Mouse (Mus musculus) MEL (cell line): ENCODE measurements at regions not wholly inside any gene's neighbourhood (a gene's known extent, or its start where the extent isn't known, plus 50 kb on each side); places are given as distances from the start of the nearest gene placed in this dataset.

Experiments used
- CTCF ChIP-seq, 3 experiments: IDR thresholded peaks in 2 of 3; conservative IDR thresholded peaks in 1 of 3; 2 replicates each; pipeline ENCODE4 v1.5.1; 2011 to 2012; ENCODE audit warnings: low read length in 3 of 3, low read depth in 2 of 3, mild to moderate bottlenecking in 2 of 3, improper control_type of control experiment in 1 of 3, inconsistent platforms in 1 of 3, mixed read lengths in 1 of 3, moderate library complexity in 1 of 3; ENCODE audit not compliant: control insufficient read depth in 1 of 3, insufficient read depth in 1 of 3, poor library complexity in 1 of 3, severe bottlenecking in 1 of 3
- GATA1 ChIP-seq: IDR thresholded peaks from 2 replicates; pipeline ENCODE4 v1.6.1; 2011; ENCODE audit warnings: low read depth, low read length, improper control_type of control experiment
- JUND ChIP-seq: IDR thresholded peaks from 2 replicates; pipeline ENCODE4 v1.6.1; 2011; ENCODE audit warnings: low read depth, mild to moderate bottlenecking, improper control_type of control experiment, low read length
- MYB ChIP-seq: IDR thresholded peaks from 2 replicates; pipeline ENCODE4 v1.6.1; 2011; ENCODE audit warnings: mild to moderate bottlenecking, low read depth, low read length, improper control_type of control experiment
- POLR2A ChIP-seq, 2 experiments: IDR thresholded peaks; 2 replicates each; pipeline ENCODE4 v1.6.1; 2011 to 2012; ENCODE audit warnings: low read length in 2 of 2, mild to moderate bottlenecking in 2 of 2, control low read depth in 1 of 2, improper control_type of control experiment in 1 of 2, low read depth in 1 of 2, moderate library complexity in 1 of 2; ENCODE audit not compliant: control insufficient read depth in 1 of 2, insufficient read depth in 1 of 2, poor library complexity in 1 of 2
- UBTF ChIP-seq: IDR thresholded peaks from 2 replicates; pipeline ENCODE4 v1.6.1; 2012; ENCODE audit warnings: low read depth, mild to moderate bottlenecking, inconsistent platforms, low read length, improper control_type of control experiment, moderate library complexity, borderline replicate concordance; ENCODE audit not compliant: insufficient read depth
- ZKSCAN1 ChIP-seq: IDR thresholded peaks from 2 replicates; pipeline ENCODE4 v1.6.1; 2012; ENCODE audit warnings: low read depth, mild to moderate bottlenecking, inconsistent platforms, low read length, improper control_type of control experiment, moderate library complexity

GRCm38 (mm10) chr12:15551281-15551900 lies 265.3 kb downstream of the Trib2 start:
- no peak for TF ChIP-seq CTCF (IDR thresholded peaks at IDR 0.05 in 2 of 3, conservative IDR thresholded peaks at IDR 0.05 in 1 of 3; ENCODE audit: control insufficient read depth in 1 of 3, insufficient read depth in 1 of 3, low read depth in 2 of 3, low read length in 3 of 3, poor library complexity in 1 of 3, severe bottlenecking in 1 of 3)
- TF ChIP-seq POLR2A (IDR thresholded peaks at IDR 0.05; ENCODE audit: control insufficient read depth in 1 of 2, insufficient read depth in 1 of 2, low read depth in 1 of 2, low read length in 2 of 2, poor library complexity in 1 of 2): no peak
- no peak for TF ChIP-seq GATA1
- no peak for TF ChIP-seq UBTF
- TF ChIP-seq ZKSCAN1: no peak
- no peak for TF ChIP-seq JUND
- no peak for TF ChIP-seq MYB
